ENCODE assay signal across 8 mouse cellular contexts in genomic region chr5:129724268-129724667, GRCm38 (mm10). TPM values are rescaled to one million over a fixed set of nuclear protein-coding genes. Genes with fewer than 3 reads are reported as not detected.
DNase-seq lines count a peak whose midpoint lies in the region; ATAC-seq lines count a peak whose summit lies in the region.
"Had no signal": no experiment of that assay in that cellular context is flagged by ENCODE, and none has a peak within 500 bp of the region (broad histone marks: within the 10 kb centered on the region; RNA-seq: fewer than 3 reads in every experiment).

No protein-coding gene starts in this region.

- no peaks in the 10 kb centered on the region for H3K27me3 ChIP-seq in forebrain, embryonic 14.5 days (replicated peaks; ENCODE audit: control insufficient read depth, insufficient read depth, low read length)
- H3K27me3 ChIP-seq in liver, embryonic 11.5 days (replicated peaks; ENCODE audit: control insufficient read depth, insufficient read depth, low read length) = no peaks in the 10 kb centered on the region

- no peak overlapping the region; the same call in 1 of the 2 replicates for H3K9ac ChIP-seq in forebrain, embryonic 14.5 days (ENCODE audit: low read length)
- peak overlapping the region; percentile 96 for H3K9ac ChIP-seq in liver, embryonic 11.5 days (ENCODE audit: low read depth, low read length)

- H3K9me3 ChIP-seq in forebrain, embryonic 14.5 days (replicated peaks; ENCODE audit: control insufficient read depth, low read length) = no peaks in the 10 kb centered on the region
- no peaks in the 10 kb centered on the region for H3K9me3 ChIP-seq in liver, embryonic 11.5 days (ENCODE audit: control insufficient read depth, low read length)

- ATAC-seq in forebrain, embryonic 14.5 days = no peak
- ATAC-seq in liver, embryonic 11.5 days (replicated peaks; ENCODE audit: low FRiP score) = peak; percentile 63

- peaks cover 8% of the 10 kb centered on the region for H3K4me1 ChIP-seq in forebrain, embryonic 14.5 days (ENCODE audit: control insufficient read depth, insufficient read depth, low read length)
- peaks cover 36% of the 10 kb centered on the region for H3K4me1 ChIP-seq in liver, embryonic 11.5 days (replicated peaks; ENCODE audit: control insufficient read depth, insufficient read depth, low read length)

- DNase-seq in thymus, postnatal 4 days = peak; percentile 15
- no peak for DNase-seq in thymus, postnatal 36 days
- DNase-seq in forebrain, embryonic 14.5 days (ENCODE audit: low spot score) = no peak
- DNase-seq in liver, embryonic 11.5 days (ENCODE audit: low spot score) = no peak
- no peak for DNase-seq in cerebellum, adult 11-12 months
- DNase-seq in ovary, postnatal 36 days (ENCODE audit: low spot score) = no peak
- no peak for DNase-seq in frontal cortex, postnatal 25 days (ENCODE audit: low spot score in 2 of 2)

- H3K4me3 ChIP-seq in forebrain, embryonic 14.5 days (ENCODE audit: low read depth, low read length) = peak overlapping the region; percentile 84
- H3K4me3 ChIP-seq in liver, embryonic 11.5 days (ENCODE audit: low read depth, low read length) = peak overlapping the region; percentile 85

- no peak overlapping the region for H3K27ac ChIP-seq in forebrain, embryonic 14.5 days (ENCODE audit: low read depth, low read length)
- H3K27ac ChIP-seq in liver, embryonic 11.5 days (ENCODE audit: low read depth, low read length) = peak overlapping the region; percentile 99

- 52% methylated on average over 4 of the region's 4 CpGs for WGBS in forebrain, embryonic 14.5 days
- WGBS in liver, embryonic 11.5 days = 22% methylated on average over 4 of the region's 4 CpGs

- H3K4me2 ChIP-seq in forebrain, embryonic 14.5 days (ENCODE audit: low read length) = peak overlapping the region; percentile 48
- peak overlapping the region; percentile 64 for H3K4me2 ChIP-seq in liver, embryonic 11.5 days

- H3K36me3 ChIP-seq in forebrain, embryonic 14.5 days (ENCODE audit: control insufficient read depth, insufficient read depth, low read length) = peaks cover 8% of the 10 kb centered on the region
- peaks cover 8% of the 10 kb centered on the region; the same call in 1 of the 2 replicates for H3K36me3 ChIP-seq in liver, embryonic 11.5 days (ENCODE audit: control insufficient read depth, insufficient read depth, low read length)

RNA-seq across cellular contexts. Expression of gene Nipsnap2, which starts 0.6 kb away (rescaled TPM):
- 78.9 and 79.4 TPM in 2 replicates for polyA plus RNA-seq in forebrain, embryonic 14.5 days (2014; fragmentation: Nextera tagmentation; extraction: Ambion mirVana)
- 58.7 and 58.9 TPM in 2 replicates for polyA plus RNA-seq in liver, embryonic 11.5 days (2014; fragmentation: Nextera tagmentation; extraction: Ambion mirVana)

RNA-seq across cellular contexts. Expression of gene Mrps17, which starts 9.0 kb away (rescaled TPM):
- 231 and 240 TPM in 2 replicates for polyA plus RNA-seq in forebrain, embryonic 14.5 days (2014; fragmentation: Nextera tagmentation; extraction: Ambion mirVana)
- polyA plus RNA-seq in liver, embryonic 11.5 days (2014; fragmentation: Nextera tagmentation; extraction: Ambion mirVana) = 209 and 221 TPM in 2 replicates

RNA-seq across cellular contexts. Expression of gene Sept14, which starts 16.0 kb away (rescaled TPM):
- not detected in 2 replicates for polyA plus RNA-seq in forebrain, embryonic 14.5 days (2014; fragmentation: Nextera tagmentation; extraction: Ambion mirVana)
- polyA plus RNA-seq in liver, embryonic 11.5 days (2014; fragmentation: Nextera tagmentation; extraction: Ambion mirVana) = not detected in 2 replicates
- polyA plus RNA-seq: small intestine, adult 2 months had no signal

RNA-seq across cellular contexts. Expression of gene Zfp11, which starts 54.4 kb away (rescaled TPM):
- polyA plus RNA-seq in forebrain, embryonic 14.5 days (2014; fragmentation: Nextera tagmentation; extraction: Ambion mirVana) = 5.3 and 7.8 TPM in 2 replicates
- 3.2 and 3.7 TPM in 2 replicates for polyA plus RNA-seq in liver, embryonic 11.5 days (2014; fragmentation: Nextera tagmentation; extraction: Ambion mirVana)
